Mouse (Mus musculus): ENCODE measurements around the gene Abcg4.

The Abcg4 gene

DNA sequence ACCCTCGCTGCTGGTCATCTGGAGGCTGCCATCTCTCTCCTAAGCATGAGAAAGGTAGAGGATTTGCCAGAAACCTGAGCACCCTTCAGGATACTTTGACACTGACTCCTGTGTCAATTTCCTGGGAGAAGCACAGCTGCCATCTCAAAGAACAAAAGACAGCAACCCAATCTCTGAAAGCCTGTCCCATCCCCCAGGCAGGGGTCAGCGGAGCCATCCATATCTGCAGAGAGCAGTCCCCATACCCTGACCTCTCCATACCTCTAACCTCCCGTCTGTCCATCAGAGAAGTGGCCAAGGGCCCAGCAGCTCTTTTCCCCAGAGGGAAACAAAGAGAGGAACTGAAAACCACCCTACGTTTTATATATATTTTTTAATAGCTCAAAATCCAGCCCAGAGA, 51.8 kb downstream of the Abcg4 start:
- no peak for DNase-seq

DNA sequence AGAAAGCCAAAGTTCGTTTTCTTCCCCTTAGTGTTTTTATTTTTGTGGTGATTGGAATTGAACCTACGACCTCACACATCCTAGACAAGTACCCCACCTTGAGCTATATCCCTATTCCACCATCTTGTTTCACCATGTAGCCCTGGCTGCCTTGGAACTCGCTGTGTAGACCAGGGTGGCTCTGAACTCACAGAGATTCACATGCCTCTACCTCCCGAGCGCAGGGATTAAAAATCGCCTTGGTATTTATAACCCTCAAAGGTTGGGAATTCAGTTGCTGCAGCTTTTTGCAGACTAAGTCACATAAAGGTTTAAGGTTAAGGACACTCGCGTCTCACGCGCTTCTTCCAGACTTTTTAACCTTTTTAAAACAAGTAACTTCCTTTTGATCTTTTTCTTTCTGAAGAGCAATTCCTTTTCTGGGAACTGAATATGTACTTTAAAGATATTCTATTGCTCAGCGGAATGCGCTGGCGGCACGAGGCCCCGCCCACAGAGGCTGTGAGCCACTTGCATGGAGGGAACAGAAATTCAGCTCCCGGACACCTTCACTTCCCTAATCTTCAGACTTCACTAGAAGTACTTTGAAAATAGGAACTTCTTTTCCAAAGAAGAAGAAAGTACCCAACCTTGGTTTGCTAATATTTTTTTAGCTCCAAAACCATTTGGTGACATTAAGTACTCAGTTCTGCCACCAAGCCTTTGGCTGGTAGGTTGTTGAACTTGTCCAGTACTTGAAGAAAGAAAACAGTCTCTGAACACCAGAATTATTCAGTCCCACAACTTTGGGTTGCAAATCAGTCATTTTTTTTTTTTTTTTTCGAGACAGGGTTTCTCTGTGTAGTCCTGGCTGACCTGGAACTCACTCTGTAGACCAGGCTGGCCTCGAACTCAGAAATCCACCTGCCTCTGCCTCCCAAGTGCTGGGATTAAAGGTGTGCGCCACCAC, 53.7 kb downstream of the Abcg4 start:
- DNase-seq, result peak; percentile 66

DNA sequence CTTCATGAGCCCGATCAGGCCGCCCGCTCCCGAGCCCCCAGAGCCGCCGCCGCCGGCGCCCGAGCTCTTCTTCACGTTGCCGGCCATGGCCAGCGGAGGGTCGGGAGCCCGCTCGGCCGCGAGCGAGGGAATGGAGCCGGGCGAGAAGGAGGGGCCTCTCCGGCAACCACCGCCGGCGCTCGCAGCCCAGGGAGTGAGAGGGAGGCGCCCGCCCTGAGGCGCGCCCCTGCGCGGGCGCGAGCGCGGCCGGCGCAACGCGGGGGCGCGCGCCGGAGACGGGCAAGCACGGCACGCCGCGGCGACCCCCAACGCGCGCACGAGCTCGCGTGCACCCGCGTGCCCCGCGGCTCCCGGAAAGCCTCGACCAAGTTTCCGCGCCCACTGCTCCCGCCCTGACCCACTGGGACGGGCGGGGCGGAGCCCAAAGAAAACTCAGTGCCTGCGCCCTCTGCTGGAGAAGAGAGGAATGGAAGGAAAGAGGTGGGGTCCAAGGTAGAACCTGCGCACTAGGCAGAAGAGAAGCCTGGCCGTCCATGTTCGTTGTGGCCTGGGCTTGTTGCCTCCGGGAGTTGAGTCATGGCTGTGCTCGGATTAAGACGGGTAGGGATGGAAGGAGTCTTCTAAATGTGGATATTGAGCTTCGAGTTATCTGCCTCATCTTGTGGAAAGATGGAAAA, 54.5 kb downstream of the Abcg4 start, which contains the start of gene Cbl:
Cbl (minus strand) TSS at position 248 of the 677 bp plus-strand sequence.
- peak; percentile 99 for DNase-seq

DNA sequence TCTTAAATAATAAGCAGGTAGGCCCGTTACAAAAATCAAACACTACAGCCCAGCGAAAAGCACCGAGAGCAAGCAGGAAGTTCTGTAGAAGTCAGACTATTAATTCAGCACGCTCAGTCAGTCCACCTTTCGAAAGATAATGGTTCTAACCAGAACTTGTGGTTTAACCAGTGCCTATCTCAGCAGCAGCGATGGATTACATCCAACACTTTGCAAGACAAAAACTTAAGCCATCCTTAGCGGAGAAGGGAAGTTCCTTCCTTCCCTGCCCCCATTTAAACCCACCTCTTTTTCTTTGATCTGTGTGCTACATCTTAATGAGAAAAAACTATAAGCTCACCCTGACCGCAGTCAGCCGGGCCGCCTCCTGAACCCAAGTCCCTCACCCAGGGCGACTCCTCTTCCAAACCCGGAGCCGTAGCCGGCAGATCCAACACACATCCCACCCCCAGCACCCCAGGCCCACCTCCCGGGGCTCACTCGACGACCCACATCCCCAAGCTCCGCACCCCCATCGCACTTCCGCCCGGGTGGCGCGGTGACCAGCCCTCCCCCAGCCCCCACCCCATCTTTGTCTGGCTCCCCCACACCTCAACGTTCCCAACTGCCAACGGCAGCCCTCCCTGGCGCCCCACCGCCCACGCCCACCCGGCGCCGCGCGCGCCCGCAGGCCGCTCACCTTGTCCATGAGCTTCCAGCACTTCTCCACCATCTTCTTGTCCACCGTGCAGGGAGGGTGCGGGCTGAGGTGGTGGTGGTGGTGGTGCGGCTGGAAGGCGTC, 55.2 kb downstream of the Abcg4 start:
- DNase-seq, result no peak

DNA sequence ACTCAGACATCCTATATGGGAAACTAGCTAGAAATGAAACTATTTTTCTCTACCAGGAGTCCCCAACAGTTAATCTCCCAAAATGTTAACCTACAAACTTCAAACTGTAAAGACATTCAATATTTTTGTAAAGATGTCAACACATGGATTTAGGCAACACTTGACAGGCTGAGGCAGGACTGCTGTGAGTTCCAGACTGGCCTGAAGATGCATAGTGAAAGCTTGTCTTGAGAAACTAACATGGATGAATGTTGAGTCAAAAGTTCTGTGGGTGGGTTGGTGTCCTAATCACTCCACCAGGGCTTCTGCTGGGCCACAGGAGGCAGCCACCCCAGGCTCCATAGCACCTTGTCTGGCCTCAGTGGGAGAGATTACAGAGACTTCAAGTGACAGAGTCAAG, 56.8 kb downstream of the Abcg4 start:
- no peak for DNase-seq

DNA sequence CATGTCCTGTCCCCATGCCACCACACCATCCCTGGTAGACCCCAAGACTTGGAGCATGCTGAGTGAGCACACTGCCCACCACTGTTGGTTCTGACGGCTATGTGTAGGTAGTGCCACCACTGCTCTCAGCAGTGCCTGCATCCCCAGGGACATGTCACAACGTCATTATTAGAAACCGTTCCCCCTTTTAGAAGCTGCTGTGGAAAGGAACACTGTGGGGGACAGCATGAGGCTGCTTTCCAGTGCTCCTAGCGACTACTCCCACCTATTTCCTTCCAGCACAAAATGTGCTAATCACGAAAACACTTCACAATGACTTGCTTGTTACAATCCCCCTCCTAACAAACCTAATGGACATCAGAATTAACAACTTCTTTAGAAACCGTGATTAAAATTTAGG, 62.4 kb downstream of the Abcg4 start:
- no peak for DNase-seq
